Mouse (Mus musculus) stomach, postnatal 0 days (tissue): ENCODE measurements around the gene Slc16a4.

Experiments
- CTCF ChIP-seq: IDR thresholded peaks from 2 replicates; pipeline ENCODE4 v1.5.1; 2016; ENCODE audit warnings: antibody characterized with exemption, low read depth, mild to moderate bottlenecking, moderate library complexity
- EP300 ChIP-seq: optimal IDR thresholded peaks from 2 replicates; pipeline ENCODE3; 2016; ENCODE audit warnings: antibody characterized with exemption

DNA sequence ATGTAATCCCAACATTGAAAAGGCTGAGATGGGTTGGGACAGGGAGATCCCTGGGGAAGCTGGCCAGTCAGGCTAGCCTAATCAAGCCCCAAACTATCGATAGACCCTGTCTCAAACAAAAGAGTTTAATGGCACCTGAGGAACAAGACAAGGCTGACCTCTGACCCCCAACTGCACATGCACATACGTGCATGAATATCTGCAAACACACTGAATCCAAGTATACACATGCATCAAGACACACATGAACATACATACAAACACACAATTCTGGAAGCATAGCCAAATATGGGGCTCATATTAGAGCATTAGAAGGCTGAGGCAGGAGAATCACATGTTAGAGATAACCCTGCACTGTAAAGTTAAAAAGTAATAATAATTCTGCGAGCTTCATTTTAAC, 14.4 kb upstream of the Slc16a4 start:
- no peak for TF ChIP-seq EP300
- no peak for TF ChIP-seq CTCF
